Mouse (Mus musculus) liver, adult 2 months (tissue): Measurements from ENCODE around the gene S100a9.

ENCODE experiments used
- CTCF ChIP-seq: fragments of 200-500 bp; IDR thresholded peaks from 2 replicates; pipeline ENCODE4 v1.5.1; 2011; ENCODE audit warnings: low read depth, low read length, control low read depth
- POLR2A ChIP-seq: fragments of 200-500 bp; IDR thresholded peaks from 2 replicates; pipeline ENCODE4 v1.6.1; 2011; ENCODE audit warnings: low read length, control low read depth; ENCODE audit not compliant: insufficient read depth; ENCODE audit errors: extremely low read depth

DNA sequence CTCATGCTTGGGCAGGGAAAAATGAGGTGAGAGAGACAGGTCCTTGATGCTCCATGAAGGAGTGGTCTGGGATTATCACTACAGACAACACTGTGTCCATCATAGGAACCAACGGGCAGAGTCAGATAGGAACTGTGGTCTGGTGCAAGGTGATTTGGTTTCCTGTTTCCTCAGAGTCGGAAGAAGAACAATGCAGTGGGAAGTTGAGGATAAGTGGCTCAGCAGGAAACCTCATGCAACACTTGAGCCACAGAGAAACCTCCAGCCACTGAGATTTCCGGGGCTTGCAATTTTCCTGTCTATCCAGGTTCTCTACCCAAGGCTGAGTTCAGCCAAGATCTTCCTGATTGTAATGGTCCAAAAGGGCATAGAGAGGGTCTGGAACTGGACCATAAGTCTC lies 16.9 kb downstream of the S100a9 start:
- TF ChIP-seq CTCF (no peak), POLR2A (no peak)
